Mouse (Mus musculus): Measurements from ENCODE around the gene Ccdc93. TPM values are rescaled to one million over a fixed set of nuclear protein-coding genes. Genes with fewer than 3 reads are reported as not detected.

Ccdc93 gene
- total RNA-seq, 4 experiments from 2014 or later: 6.8 to 9.4 (median 7.9) TPM

DNA sequence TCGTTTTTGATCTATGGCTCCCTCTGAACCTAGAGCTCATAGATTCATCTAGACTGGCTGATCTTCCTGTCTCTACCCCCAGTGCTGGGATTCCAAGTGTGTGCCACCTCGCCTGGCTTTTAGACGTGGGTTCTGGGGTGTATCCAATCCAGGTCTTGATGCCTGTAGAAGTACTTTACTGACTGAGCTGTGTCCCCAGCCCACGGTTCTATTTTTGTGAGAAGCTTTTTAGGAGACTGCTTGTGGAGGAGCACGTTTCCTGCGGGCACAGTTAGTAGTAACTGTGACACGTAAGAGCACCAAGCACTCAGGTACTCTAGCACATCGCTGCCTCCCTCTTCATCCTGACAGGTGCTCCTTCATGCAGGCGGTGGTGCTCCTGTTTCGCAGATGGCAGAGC is 16.4 kb downstream of the Ccdc93 start:
- DNase-seq (ENCODE audit: low spot score in 2 of 2): no peak

DNA sequence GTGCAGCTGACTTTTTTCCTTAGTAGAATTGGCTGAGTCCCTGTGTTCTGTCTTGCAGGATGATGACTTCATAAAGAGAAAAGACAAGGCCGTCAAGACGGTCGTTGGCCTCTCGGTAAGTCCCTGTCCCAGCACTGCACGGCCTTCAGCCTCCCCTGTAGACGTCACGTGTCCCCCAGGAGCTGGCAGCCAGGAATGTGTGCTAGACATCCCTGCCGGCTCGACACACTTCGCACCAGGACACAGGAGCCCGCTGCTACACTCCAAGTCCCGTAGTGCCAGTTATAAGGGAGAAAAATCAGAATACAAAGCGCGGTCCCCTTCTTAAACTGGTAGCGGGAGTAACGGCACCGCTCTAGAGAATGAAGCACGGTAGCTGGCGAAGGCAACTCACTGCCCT is 17.3 kb downstream of the Ccdc93 start:
- no peak for DNase-seq (ENCODE audit: low spot score in 2 of 2)

DNA sequence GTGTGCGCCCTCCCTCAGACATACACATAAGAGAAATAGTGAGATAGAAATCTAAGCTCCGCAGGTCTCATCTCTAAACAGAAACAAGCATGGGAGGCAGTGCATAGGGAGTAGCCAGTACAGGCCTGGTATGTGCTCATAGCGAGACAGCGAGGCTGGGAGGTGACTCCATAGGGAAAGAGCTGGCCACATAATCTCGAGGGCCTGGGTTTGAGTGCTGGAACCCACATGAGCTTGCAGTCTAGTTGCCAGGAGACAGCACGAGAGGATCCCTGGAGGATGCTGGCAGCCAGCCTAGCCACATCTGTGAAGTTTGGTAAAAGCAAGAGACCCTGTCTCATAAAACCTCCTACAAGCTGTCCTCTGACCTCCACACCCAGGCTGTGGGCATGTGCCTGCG is 20.2 kb downstream of the Ccdc93 start:
- no peak for DNase-seq (ENCODE audit: low spot score in 2 of 2)

DNA sequence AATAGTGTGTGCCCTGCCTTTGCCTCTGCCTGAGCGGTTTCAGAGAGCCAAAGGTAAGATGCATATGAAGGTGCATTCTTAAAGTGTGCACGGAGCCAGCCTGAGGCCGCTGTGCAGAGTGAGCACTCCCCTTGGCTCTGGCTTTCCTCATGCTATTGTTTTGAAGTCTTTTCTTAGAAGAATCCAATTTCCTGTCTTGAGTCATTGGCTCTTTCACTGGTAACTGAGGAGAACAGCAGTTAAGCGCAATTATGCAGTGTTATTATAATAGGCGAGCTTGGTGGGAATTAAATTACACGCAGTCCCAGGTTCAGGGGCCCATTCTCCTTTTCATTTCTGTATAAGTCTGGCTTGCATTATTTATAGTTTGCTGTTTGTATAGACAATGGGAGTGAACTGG is 21.6 kb downstream of the Ccdc93 start:
- no peak for DNase-seq (ENCODE audit: low spot score in 2 of 2)

DNA sequence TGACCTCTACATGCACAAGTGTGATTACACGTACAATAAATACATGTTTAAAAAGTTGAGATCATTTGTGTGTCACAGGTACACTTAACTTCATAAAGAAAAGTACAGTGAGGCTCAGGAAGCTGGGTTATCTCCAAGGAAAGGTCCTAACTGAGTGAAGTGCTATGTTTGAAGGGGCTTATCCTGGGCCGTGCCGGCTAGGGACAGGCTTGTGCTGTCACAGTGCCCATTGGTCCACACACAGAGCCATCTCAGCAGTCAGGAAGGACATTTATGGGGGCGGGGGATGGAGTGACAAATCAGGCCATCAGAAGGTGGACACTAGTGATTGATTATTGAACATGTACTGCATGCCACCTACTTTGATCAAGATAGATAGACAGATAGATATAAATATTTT is 22.2 kb downstream of the Ccdc93 start:
- no peak for DNase-seq (ENCODE audit: low spot score in 2 of 2)

DNA sequence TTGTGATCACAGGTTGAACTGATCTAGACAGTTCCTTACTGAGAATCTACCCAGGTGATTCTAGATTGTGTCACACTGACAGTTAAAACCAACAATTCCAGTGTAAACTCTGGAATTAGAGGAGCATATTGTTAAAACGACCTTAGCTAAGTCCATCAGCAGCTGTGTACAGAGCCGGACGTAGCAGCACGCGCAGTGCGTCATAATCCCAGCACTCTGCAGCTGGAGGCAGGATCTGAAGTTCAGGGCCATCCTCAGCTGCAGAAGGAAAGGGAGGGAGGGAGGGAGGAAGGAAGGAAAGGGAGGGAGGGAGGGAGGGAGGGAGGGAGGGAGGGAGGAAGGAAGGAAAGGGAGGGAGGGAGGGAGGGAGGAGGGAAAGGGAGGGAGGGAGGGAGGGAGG is 24.1 kb downstream of the Ccdc93 start:
- DNase-seq (ENCODE audit: low spot score in 2 of 2): no peak

DNA sequence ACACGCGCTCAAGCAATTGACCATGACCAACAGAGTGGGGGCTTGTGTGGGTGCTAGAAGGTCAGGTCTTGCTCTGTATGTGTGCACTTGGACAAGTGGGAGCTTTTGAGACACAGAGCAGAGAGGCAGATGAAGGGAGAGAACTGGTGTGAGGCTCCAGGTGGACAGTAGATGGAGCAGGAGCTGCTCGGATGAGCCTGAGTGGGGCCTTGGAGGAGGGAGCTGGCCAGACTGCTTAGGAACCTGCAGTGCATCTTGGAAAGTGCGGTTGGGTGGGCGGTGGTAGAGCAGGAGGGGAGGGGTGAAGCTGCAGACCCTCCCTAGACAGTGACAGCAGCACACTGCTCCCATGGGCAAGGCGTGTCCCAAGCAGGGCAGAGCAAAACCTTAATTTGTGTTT is 29.2 kb downstream of the Ccdc93 start:
- no peak for DNase-seq (ENCODE audit: low spot score in 2 of 2)

DNA sequence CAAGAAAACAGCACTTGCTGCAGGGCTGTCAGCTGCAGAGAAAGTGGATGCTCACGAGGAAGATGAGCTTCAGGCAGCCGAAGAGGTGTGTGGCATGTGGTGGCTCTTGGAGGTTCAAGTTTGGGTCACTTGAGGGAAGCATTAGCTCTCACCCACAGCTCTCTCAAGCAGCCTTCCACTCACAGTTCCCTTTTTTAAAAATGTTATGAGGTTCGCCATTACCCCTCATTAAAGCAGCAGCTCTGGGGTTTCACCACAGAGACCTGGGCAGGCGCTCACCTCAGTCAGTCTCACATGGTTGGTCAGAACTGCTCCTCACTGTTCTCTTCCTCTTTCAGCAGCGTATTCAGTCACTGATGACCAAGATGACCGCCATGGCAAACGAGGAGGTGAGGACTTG is 31.0 kb downstream of the Ccdc93 start:
- DNase-seq (ENCODE audit: low spot score in 2 of 2): no peak

DNA sequence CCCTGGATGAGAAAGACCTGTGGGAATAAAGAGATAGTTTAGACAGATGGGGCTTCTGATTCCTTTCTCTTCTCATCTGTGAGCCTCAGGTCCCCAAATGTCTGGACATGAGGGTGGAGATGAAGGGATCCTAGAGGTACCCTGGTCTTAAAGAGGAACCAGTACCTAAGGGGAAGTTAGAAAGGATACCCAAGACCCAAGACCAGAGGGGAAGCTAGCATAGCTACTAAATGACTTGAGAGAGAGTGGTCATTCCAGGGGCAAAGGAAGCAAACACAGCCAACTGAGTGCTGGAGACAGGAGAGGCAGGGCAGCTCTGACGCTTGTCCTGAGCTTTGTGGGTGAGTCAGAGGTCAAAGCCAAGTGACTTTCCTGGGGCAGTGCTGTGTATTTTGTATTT is 31.8 kb downstream of the Ccdc93 start:
- DNase-seq (ENCODE audit: low spot score in 2 of 2): no peak

DNA sequence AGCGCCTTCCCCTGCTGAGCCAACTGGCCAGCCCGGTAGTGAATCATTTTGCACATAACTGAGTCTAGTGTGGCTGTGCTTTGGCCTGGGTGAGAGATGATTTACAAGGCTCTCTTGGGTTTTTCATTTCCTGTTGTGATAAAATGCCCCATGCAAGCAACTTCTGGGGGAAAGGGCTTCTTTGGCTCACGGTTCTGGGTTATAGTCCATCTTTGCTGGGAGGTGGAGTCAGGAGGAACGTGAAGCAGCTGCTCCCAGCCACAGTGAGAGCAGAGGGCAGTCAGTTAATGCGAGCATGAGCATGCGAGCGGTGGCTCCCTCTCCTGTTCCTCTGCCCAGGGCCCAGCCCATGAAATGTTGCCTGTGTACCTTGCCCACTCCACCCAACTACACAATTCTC is 33.0 kb downstream of the Ccdc93 start:
- DNase-seq (ENCODE audit: low spot score in 2 of 2): no peak

DNA sequence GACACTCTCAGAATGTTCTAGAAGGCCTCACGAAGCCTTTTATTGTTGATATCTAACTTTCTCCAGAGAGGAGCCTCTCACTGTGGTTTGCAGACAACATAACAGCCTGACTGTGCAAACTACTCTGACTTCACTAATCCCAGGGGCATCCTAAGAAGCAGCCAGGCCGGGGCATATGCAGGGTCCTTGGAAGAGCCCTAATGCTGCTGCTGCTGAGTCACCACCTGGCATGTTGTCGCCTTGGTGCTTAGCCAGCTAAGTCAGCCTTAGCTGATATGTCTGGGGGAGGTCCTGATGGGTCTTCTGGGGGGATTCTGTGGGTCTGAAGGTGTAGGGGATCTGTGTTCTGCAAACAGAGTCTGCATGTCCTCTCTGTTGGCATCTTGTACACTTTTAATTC is 35.4 kb downstream of the Ccdc93 start:
- DNase-seq (ENCODE audit: low spot score in 2 of 2): no peak

DNA sequence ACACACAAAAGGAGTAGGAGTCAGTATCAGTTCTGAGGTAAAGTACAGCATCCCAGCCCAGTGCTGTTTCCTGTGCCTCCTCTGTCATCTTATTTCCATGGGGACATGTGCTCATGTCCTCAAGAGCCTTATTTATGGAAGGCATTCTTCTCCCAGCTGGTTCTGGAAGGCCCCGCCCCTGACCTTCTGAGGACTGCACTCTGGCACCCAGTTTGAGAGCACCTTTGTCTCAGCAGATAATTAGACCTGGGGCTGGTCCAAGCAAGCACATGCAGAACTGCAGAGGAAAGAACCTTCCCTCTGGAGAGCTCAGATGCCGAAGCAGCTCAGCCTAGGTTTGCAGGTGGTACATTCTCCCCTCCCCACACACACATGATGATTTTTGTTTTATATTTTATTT is 37.4 kb downstream of the Ccdc93 start:
- no peak for DNase-seq (ENCODE audit: low spot score in 2 of 2)

DNA sequence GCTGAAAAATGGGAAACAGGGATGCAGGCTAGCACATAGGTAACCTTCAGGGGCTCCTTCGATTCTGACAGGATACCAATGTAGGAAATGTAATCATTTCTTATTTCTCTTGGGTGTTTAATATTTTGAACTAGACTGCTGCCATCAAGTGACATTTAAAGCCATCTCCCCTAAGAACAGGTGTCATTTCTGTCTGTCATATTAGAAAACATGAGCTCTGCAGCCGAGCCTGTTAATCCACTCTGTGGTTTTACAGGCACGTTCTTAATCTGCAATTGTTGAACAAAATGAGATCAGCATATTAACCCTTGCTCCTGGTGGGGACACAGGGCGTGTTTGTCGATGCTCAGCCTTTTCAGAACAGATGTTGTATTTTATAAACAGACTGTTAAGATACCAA is 40.7 kb downstream of the Ccdc93 start:
- no peak for DNase-seq (ENCODE audit: low spot score in 2 of 2)

DNA sequence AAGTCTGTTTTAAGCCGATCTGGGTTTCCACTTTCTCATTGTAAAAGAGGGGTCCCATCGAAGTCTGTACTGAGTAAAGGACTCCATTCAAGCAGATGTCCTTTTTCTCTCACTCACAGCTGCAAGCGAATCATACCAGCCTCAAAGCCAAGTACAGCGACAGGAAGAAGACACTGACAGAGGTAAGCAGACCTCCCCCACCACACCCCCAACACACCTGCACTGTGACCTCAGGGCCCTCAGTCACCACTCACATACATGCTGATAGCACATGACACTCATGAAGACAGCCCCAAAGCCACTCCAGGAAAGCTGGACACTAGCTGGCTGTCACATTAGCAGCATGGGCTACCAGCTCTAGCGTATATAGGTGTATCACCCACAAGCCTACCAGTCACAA is 46.9 kb downstream of the Ccdc93 start:
- DNase-seq (ENCODE audit: low spot score in 2 of 2): no peak

DNA sequence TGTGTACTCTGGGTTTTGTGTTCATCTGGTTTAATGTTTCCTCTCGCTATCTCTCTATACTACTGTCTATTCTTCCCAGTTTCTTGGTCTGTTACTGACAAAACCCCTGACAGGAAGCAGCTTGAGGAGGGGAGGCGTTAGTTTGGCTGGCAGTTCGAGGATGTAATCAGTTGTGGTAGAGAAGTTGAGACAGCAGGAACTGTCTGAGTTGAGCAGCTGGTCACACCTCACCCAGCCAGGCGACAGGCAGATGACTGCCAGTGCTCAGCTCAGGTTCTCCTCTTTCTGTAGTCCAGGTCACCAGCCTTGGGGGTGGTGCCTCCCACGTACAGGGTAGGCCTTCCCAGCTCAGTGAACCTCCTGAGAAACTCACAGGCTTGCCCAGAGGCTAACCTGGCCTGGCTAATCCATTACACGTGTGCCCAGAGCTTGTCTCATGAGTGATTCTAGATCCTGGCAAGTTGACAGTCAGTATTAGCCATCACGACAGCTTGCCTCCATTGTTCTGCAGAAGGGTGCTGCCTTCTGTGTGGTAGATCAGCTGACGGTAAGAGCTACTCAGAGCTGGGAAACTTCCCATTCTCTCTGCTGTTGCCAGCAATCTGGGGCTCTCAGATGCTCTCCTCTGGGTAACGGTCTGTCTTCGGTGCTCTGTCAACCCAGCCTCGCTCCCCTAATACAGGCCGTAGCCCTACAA is 47.6 kb downstream of the Ccdc93 start:
- peak; percentile 5 to 22 for DNase-seq (ENCODE audit: low spot score in 2 of 2)

DNA sequence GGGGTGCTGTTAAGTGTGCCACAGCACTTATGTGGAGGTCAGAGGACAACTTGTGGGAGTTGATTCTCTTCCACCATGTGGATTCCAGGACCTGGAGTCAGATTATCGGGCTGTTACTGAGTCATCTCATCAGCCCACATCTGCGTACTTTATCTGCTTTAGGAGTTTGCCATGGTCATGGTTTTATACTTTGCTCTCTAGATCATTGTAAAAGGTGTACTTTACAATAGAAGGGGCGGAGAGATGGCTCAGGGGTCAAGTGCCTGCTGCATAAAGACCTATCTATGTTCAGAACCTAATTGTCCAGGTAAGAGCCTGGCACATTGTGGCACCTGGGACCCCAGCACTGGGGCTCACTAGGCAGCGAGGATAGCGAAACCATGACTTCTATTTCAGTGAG is 48.6 kb downstream of the Ccdc93 start:
- no peak for DNase-seq (ENCODE audit: low spot score in 2 of 2)

DNA sequence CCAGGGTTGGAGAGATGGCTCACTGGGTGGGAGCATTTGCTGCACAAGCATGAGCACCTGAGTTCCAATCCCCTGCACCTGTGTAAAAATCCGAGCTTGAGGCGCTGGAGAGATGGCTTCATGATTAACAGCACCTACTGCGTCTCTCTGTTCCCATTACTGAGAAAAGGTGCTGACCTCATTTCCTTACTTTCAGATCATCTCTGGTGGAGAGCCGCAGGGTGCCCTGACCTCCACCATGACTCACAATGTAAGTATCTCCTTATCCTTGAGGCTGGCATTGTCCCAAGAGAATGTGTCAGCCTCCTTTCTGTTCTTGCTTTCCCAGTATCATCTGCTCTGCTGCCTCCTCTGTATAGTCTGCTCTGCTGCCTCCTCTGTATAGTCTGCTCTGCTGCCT is 52.2 kb downstream of the Ccdc93 start:
- no peak for DNase-seq (ENCODE audit: low spot score in 2 of 2)

DNA sequence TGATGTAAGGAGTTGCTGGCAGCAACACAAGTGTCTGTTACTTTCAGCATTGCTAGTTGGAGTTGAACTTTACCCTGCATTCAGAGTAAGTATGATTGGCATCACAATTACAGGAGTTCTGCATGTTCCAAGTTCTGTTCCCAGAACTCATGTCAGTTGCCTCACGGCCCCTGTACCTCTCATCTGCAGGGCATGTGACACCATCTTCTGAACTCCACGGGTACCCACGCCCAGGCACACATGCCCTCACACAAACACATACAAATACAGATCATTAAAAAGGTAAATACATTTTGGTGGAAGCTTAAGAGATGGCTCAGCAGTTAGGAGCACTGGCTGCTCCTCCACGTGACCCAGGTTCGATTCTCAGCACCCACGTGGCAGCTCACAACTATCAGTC is 56.0 kb downstream of the Ccdc93 start:
- DNase-seq (ENCODE audit: low spot score in 2 of 2): no peak

DNA sequence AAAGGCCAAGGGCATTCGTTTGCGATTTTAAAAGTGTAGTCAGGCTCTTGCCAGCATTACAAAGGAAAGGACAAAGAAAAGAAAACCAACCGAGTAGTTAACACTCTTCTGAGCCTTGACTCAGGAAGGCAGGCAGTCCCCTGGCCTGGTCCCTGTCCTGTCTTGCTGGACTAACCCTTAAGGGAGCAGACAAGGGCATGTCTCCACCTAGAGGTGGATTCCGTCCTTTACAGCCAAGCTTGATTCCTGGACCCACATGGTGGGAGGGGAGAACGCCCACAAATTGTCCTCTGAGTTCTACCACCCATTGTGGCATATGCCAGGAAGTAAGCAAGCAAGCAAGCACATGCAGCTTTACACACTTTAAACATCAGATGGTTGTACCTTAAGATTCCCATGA is 59.4 kb downstream of the Ccdc93 start:
- DNase-seq (ENCODE audit: low spot score in 2 of 2): no peak

DNA sequence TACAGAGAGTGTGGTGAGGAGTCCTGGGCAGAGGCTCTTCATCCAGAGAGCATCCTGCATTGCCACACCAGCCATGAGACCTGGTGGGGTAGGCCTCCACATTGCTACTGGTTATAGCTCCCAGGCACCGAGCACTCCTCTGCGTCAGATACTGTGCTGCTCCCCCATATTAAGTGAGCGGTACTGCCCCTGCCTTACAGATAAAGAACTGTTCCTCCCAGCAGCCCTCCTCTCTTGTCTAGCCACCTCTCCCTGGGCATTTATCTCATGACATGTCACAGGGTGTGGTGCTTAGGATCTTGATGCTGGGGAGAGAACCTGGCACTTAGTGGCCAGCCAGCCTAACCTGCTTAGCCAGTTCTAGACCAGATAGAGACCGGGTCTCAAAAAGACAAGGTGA is 66.2 kb downstream of the Ccdc93 start:
- DNase-seq (ENCODE audit: low spot score in 2 of 2): no peak

DNA sequence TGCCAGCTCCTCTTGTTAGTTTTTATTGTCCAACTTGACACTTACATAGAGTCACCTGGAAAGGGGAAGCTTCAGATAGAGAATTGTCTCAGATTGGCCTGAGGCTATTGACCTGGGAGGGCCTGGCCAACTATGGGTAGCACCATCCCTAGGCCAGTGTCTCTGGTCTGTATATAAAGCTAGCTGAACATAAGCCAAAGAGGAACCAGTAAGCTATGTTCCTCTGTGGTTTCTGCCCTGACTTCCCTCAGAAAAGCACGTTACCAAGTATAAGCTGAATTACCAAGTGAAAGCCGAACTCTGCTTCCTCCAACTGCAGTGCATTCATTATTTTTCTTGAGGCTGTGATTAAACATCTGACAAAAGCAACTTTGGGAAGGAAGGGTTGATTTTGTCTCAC is 77.9 kb downstream of the Ccdc93 start:
- no peak for DNase-seq (ENCODE audit: low spot score in 2 of 2)

DNA sequence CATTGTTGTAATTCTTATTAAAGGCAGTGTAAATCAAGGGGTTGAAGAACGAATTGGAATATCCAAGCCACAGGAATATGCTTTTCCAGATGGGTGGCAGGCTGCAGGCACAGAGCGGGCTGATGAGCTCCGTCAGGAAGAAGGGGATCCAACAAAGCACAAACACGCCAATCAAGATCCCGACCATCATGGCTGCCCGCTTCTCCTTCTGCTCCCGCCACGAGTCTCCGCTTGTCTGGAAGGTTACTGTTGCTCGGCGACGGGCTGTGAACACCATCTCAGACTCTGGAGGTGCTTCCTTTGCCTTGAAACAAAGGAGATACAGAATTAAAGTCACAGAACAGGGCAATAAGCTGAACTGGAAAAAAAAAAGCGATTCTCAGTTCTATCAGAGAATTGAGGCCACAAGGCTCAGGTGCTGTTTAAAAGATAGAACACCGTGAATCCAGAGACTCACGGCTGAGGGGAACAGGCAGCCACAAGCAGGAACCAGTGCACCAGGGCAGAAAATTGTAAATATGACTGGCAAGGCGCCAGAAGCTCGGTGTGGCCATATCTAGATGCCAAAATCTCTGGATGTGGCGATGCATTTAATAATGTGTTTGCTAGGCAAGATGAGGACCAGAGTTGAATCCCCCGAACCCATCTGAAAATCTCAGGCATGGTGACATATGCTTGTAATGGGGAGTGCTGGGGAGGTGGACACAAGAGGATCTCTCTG is 79.7 kb downstream of the Ccdc93 start:
- DNase-seq (ENCODE audit: low spot score in 2 of 2): no peak

DNA sequence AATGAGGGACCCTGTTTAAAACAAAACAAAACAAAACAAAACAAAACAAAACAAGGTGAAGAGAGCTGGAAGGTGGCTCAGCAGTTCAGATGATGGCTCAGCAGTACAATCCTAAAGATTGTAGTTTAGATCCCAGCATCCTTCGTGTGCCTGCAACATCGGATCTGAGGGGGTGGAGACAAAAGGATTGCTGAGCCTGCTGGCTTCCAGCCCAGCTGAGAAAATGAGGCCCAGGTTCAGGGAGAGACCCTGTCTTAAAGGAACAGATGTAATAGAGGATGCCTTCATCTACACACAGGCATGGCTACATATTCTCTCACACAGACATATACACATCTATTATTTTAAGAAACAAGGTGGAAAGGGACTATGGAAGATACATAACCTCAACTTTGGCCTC is 80.3 kb downstream of the Ccdc93 start:
- DNase-seq (ENCODE audit: low spot score in 2 of 2): no peak

Data from gastrocnemius, adult 8-10 months (tissue).